Mouse (Mus musculus) Patski (cell line): ENCODE results near the gene Gm10097. TPM values are rescaled to one million over a fixed set of nuclear protein-coding genes. Genes with fewer than 3 reads are reported as not detected.

ENCODE experiments used
- ATAC-seq: fragments of 100-300 bp; one replicate; pipeline ENCODE4 v1.8.0; 2021
- CTCF ChIA-PET: fragments of 350-600 bp; sonication (Branson Sonifier 250); formaldehyde crosslinking; loops from one replicate; lab custom pipeline; 2022; ENCODE audit warnings: inconsistent platforms; lab: Charles Lee
- POLR2A ChIA-PET: fragments of 350-600 bp; sonication (Branson Sonifier 250); formaldehyde crosslinking; loops from one replicate; lab custom pipeline; 2022; ENCODE audit warnings: antibody characterized with exemption, inconsistent platforms; lab: Charles Lee
- DNase-seq: peaks from one replicate; pipeline ENCODE4 v3.0.0-alpha.2; 2011; ENCODE audit warnings: low read depth, low spot score
- H3K27me3 ChIP-seq: fragments of 371-371 bp; one replicate; pipeline ENCODE4 v1.5.1; 2021
- CTCF ChIP-seq: fragments of 100-300 bp; IDR thresholded peaks from one replicate; pipeline ENCODE4 v1.5.1; 2021
- in situ Hi-C: fragments of 300-500 bp; cut with MboI; formaldehyde crosslinking; loops from 3 replicates; pipeline ENCODE4 v1.11.1; 2018; ENCODE audit warnings: low pct_unique_long_range_greater_than_20kb, mixed read lengths
- polyA plus RNA-seq: library from polyadenylated mRNA; unstranded; gene quantifications from one replicate; pipeline ENCODE4 v1.2.3, GENCODE M21; 2021

Gene Gm10097
- not detected for polyA plus RNA-seq

GRCm38 (mm10) chr10:5068676-5069265 lies at the start of gene Gm10097:
Gene Gm10097 (plus strand): TSS chr10:5069192.
- in situ Hi-C loops, result no loop called here
- TF ChIP-seq CTCF, result no peak
- DNase-seq (no peak), ATAC-seq (no peak)
- H3K27me3 ChIP-seq, result no peaks in the 10 kb centered on the region
- CTCF ChIA-PET, result no interaction called here
- POLR2A ChIA-PET, result no interaction called here

- TF ChIP-seq CTCF, result no peak
- POLR2A ChIA-PET, result no interaction called here
- ATAC-seq, result no peak
Observed at GRCm38 (mm10) chr10:5025906-5026305, 43.1 kb upstream of the Gm10097 start.

GRCm38 (mm10) chr10:5027208-5027607 lies 41.8 kb upstream of the Gm10097 start:
- CTCF ChIA-PET, result no interaction called here
- in situ Hi-C loops, result no loop called here
- POLR2A ChIA-PET, result no interaction called here
- ATAC-seq (no peak), DNase-seq (no peak)
- no peak for TF ChIP-seq CTCF
- H3K27me3 ChIP-seq, result no peaks in the 10 kb centered on the region

More at GRCm38 (mm10) chr10:5025906-5026305, 43.1 kb upstream of the Gm10097 start:
- in situ Hi-C loops, result no loop called here
- no peaks in the 10 kb centered on the region for H3K27me3 ChIP-seq
- CTCF ChIA-PET, result no interaction called here
- DNase-seq, result no peak

- ATAC-seq, result no peak
- in situ Hi-C loops, result no loop called here
- CTCF ChIA-PET, result no interaction called here
Observed at GRCm38 (mm10) chr10:5028301-5028700, 40.7 kb upstream of the Gm10097 start.

GRCm38 (mm10) chr10:5029161-5029560 lies 39.8 kb upstream of the Gm10097 start:
- no peaks in the 10 kb centered on the region for H3K27me3 ChIP-seq
- ChIA-PET CTCF (interaction anchor here (0.6 kb wide), 1 partner anchor 412 kb away, joined by 3 read pairs; no protein-coding TSS in a partner anchor), POLR2A (no interaction called here)
- DNase-seq, result no peak
- TF ChIP-seq CTCF, result no peak
- in situ Hi-C loops, result no loop called here
- ATAC-seq, result no peak

More at GRCm38 (mm10) chr10:5028301-5028700, 40.7 kb upstream of the Gm10097 start:
- DNase-seq, result no peak
- TF ChIP-seq CTCF, result no peak
- POLR2A ChIA-PET, result interaction anchor here (0.6 kb wide), 1 partner anchor 401 kb away, joined by 3 read pairs; no protein-coding TSS in a partner anchor
- no peaks in the 10 kb centered on the region for H3K27me3 ChIP-seq

- POLR2A ChIA-PET, result no interaction called here
- no peak for TF ChIP-seq CTCF
- in situ Hi-C loops, result no loop called here
- no peak for DNase-seq
- H3K27me3 ChIP-seq, result no peaks in the 10 kb centered on the region
- no peak for ATAC-seq
- CTCF ChIA-PET, result interaction anchor here (0.6 to 1.4 kb wide), 2 partner anchors 11 to 413 kb away, joined by 3 to 4 read pairs; no protein-coding TSS in a partner anchor
Observed at GRCm38 (mm10) chr10:5029883-5030282, 39.1 kb upstream of the Gm10097 start.

GRCm38 (mm10) chr10:5032192-5033048 lies 36.6 kb upstream of the Gm10097 start:
- in situ Hi-C loops, result no loop called here
- DNase-seq (no peak), ATAC-seq (no peak)
- no peaks in the 10 kb centered on the region for H3K27me3 ChIP-seq
- TF ChIP-seq CTCF, result no peak
- ChIA-PET POLR2A (no interaction called here), CTCF (interaction anchor here (1.0 kb wide), 1 partner anchor 9 kb away, joined by 3 read pairs; no protein-coding TSS in a partner anchor)

GRCm38 (mm10) chr10:5041254-5041653 lies 27.7 kb upstream of the Gm10097 start:
- ChIA-PET CTCF (no interaction called here), POLR2A (no interaction called here)
- DNase-seq (no peak), ATAC-seq (no peak)
- in situ Hi-C loops, result no loop called here
- no peak for TF ChIP-seq CTCF
- no peaks in the 10 kb centered on the region for H3K27me3 ChIP-seq

- ChIA-PET POLR2A (no interaction called here), CTCF (interaction anchor here (1.1 kb wide), 1 partner anchor 28 kb away, joined by 4 read pairs; no protein-coding TSS in a partner anchor)
- ATAC-seq (no peak), DNase-seq (no peak)
- H3K27me3 ChIP-seq, result no peaks in the 10 kb centered on the region
- in situ Hi-C loops, result no loop called here
- TF ChIP-seq CTCF, result no peak
Observed at GRCm38 (mm10) chr10:5044481-5044880, 24.5 kb upstream of the Gm10097 start.

GRCm38 (mm10) chr10:5045213-5045612 lies 23.8 kb upstream of the Gm10097 start:
- CTCF ChIA-PET, result no interaction called here
- in situ Hi-C loops, result no loop called here
- TF ChIP-seq CTCF, result no peak
- POLR2A ChIA-PET, result no interaction called here
- DNase-seq (no peak), ATAC-seq (no peak)
- H3K27me3 ChIP-seq, result no peaks in the 10 kb centered on the region

GRCm38 (mm10) chr10:5045671-5046070 lies 23.3 kb upstream of the Gm10097 start:
- DNase-seq (no peak), ATAC-seq (no peak)
- in situ Hi-C loops, result no loop called here
- no peaks in the 10 kb centered on the region for H3K27me3 ChIP-seq
- POLR2A ChIA-PET, result no interaction called here
- TF ChIP-seq CTCF, result no peak
- CTCF ChIA-PET, result no interaction called here
